Mouse (Mus musculus) embryonic fibroblast, embryonic 13.5 days (primary cell): ENCODE results near the gene Fkbp2. TPM values are rescaled to one million over a fixed set of nuclear protein-coding genes. Genes with fewer than 3 reads are reported as not detected.

Experiments
- H3K27ac ChIP-seq: 2 replicates; pipeline ENCODE4 v1.5.1; 2012; ENCODE audit warnings: low read length, control low read depth, inconsistent platforms; ENCODE audit not compliant: insufficient read depth
- H3K4me1 ChIP-seq: 2 replicates; pipeline ENCODE4 v1.6.1; 2011; ENCODE audit warnings: low read length; ENCODE audit not compliant: control insufficient read depth, insufficient read depth
- H3K4me3 ChIP-seq: 2 replicates; pipeline ENCODE4 v1.5.1; 2011; ENCODE audit warnings: mild to moderate bottlenecking, control low read depth, low read length; ENCODE audit not compliant: insufficient read depth
- CTCF ChIP-seq: IDR thresholded peaks from 2 replicates; pipeline ENCODE4 v1.5.1; 2011; ENCODE audit warnings: mild to moderate bottlenecking, control low read depth, low read length, moderate library complexity, borderline replicate concordance; ENCODE audit not compliant: insufficient read depth
- POLR2A ChIP-seq: IDR thresholded peaks from 2 replicates; pipeline ENCODE4 v1.6.1; 2011; ENCODE audit warnings: low read depth, mild to moderate bottlenecking, control low read depth, low read length, moderate library complexity
- polyA plus RNA-seq: library from polyadenylated mRNA; stranded (reverse); fragments of >200 nt; gene quantifications from 2 replicates; pipeline ENCODE4 v1.2.4, GENCODE M21; 2011; ENCODE audit warnings: low read depth; ENCODE audit not compliant: missing spikeins, insufficient read length

Fkbp2 gene
- polyA plus RNA-seq, 1 experiment = 37.0 TPM

DNA sequence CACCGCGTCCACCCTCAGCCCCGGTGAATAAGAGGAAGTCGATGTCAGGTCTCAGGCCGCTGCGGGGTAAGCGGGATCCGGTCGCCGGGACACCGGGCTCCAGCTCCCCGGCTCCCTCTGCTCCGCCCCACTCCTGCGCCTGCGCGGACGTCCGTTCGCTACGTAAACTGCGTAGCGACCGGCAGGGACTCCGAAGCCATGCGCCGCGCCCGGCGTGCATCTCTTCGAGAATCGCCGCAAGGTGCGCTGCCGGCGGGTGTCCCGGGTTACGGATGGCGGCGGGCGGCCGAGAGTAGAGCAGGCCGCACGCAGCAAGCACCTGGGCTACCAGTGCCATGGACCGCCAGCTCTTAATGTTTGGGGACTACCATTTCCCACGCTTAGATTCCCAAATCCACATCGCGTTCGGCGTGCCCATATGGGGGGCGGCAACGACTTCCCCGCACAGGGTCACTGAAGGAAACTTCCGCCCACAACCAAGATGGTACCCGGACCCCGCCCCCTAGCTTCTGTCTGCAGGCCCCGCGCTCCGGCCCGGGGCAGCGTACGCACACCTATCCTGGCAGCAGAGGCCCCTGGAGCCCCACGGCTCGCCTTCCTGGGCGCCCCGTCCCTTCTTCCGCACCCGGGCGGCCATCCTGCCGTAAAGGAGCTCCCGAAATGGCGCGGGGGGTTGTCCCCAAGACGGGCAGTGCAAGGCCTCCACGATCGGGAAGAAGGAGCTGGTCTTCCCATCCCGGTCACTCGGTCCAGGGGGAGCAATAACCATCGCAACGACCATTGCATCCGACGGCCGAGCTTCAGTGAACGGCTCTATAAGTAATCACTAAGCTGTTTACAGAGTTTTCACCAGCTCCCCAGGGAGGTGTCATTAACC, 38.7 kb downstream of the Fkbp2 start, which contains the start of gene Bad:
Gene Bad, plus strand, starts transcription at position 490 of the 877 bp plus-strand sequence.
- H3K4me3 ChIP-seq = peak within 1 kb of the TSS; percentile 70
- H3K27ac ChIP-seq = peak within 1 kb of the TSS; percentile 83
- no peak for TF ChIP-seq CTCF
- peak; percentile 62 for TF ChIP-seq POLR2A
- H3K4me1 ChIP-seq = peaks cover 5% of the 10 kb centered on the region; the same call in 1 of the 2 replicates

DNA sequence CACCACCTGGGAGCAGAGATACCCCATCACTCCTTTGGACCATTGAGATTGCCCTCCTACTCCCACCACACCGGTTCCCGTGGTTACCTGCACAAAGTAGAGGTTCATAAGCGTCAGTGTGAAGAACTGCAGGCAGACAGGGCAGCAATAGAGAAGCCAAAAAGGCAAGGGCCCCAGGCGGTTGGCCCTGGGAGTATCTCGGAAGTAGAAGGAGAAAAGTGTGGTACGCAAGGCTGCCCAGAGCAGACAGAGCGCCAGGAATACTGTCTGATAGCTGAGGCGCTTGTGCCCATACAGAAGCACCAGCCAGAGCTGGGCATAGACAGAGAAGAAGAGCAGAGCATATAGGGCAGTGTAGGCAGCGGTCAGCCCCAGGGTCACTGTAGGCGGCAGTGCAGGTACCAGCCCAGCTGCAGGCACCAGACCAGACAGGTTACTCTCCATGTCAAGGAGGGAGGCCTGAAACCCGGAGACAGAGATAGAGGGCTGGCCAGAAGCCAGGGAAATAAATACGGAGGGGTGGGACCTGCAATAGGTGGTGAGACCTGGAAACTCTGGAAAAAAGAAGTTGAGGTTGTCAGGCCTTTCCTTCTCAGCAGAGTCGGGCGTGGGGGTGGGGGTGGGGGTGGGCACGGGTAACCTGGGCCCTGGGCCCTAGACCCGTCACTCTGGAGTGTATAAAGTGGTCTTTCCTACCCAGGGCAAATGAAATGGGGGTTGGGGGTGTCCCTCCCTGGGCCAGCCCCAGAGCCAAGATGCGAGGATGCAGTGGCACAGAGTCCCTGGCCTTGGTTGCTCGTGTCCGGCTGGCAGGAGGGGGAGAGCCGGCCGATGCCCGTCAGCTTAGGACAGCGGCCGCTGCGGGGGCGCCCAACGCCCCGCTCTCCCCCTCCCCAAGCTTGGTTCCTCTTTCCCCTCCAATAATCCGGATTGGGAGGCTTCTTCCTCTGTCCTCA, 39.6 kb downstream of the Fkbp2 start:
- Histone ChIP-seq H3K4me1 (peaks cover 5% of the 10 kb centered on the region; the same call in 1 of the 2 replicates), H3K4me3 (peak overlapping the region; percentile 70), H3K27ac (no peak overlapping the region)
- TF ChIP-seq CTCF = no peak
- no peak for TF ChIP-seq POLR2A

DNA sequence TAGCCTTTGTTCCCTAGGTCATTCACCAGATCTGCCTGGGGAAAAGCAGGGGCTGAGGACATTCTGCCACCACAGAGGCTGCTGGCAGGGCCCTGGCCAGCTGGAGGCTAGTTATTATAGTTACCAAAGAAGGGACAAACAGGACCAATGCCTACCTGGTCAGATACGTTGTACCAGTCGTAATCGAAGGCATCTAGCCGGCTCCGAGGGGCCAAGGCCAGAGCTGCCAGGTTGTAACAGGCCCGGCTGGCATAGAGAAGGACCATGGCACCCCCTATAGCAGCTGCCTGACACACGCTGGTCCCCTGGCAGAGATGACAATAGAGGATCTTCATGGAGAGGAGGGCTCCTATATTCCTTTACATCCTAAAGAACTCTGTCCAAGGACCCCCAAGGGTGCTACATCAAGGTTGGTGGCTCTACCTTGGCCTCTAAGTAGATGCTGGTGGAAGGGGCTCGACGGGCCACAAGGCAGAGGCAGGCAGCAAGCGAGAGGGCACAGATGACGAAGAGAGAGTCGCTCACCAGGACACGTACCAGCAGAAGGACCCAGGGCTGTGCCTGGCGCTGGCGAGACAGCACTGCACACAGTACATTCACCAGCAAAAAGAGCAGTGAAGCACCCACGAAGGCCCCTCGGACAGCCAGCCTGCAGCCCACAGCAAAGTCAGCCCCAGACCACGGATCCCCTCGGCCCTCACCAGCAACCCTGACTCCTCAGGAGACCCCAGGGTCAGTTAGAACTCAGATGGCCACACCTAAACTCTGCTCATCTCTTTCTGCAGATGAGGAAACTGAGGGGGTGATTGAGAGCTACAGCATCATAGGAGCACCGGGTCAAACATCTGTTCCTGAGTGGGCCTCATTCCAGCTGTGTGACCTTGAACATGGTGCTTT, 40.9 kb downstream of the Fkbp2 start:
- Histone ChIP-seq H3K4me3 (no peak overlapping the region), H3K4me1 (peaks cover 5% of the 10 kb centered on the region; the same call in 1 of the 2 replicates), H3K27ac (no peak overlapping the region)
- TF ChIP-seq CTCF = no peak
- no peak for TF ChIP-seq POLR2A

DNA sequence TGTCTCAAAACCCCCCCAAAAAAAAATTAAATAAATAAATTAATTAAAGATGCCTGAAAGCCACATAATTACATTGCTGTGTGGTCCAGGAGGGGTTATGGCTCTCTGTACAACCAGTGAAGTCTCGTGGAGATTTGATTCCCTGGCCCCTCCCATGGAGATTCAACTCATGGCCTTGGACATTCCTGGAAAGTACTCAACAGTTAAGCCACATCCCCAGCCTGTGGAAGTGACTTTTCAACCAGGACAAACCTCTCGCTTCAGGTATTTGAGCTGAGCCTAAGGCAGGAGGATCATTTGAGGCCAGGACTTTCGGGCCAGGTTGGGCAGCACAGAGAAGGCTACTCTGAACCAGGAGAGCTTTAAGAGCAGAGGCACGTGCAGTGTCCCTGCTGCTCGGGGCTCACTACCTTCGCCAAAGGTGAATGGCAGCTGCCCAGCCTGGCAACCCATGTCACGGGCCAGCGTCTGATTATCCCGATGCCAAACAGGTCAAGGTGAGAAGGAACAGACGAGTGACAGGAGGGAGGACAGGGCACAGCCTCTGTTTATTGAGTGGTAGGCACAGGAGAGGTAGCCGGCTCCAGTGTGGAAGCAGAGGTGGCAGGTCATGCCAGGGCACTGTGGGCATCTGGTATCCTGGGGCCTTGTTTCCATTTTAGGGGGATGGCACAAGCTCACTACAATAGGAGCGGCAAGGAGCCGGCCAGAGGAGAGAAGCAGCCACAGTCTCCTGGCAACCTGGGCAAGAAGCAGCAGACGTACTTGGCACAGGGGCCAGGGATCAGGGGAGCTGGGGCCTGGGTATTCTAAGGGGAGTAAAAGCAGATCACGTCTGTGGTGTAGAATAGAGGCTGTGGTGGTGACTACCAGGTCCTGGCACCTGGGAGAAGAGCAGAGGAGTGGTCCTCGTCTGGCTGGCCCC, 42.5 kb downstream of the Fkbp2 start:
- no peak overlapping the region for H3K27ac ChIP-seq
- no peak for TF ChIP-seq CTCF
- 0 out of 2 replicates have a peak, but pooled peaks have one; percentile 13 for TF ChIP-seq POLR2A
- peaks cover 5% of the 10 kb centered on the region; the same call in 1 of the 2 replicates for H3K4me1 ChIP-seq
- H3K4me3 ChIP-seq = no peak overlapping the region

GRCm38 (mm10) chr19:6936299-6936698, 44.0 kb downstream of the Fkbp2 start:
- no peak for TF ChIP-seq POLR2A
- no peak for TF ChIP-seq CTCF
- H3K4me1 ChIP-seq = peaks cover 5% of the 10 kb centered on the region; the same call in 1 of the 2 replicates
- no peak overlapping the region for H3K4me3 ChIP-seq
- no peak overlapping the region for H3K27ac ChIP-seq

DNA sequence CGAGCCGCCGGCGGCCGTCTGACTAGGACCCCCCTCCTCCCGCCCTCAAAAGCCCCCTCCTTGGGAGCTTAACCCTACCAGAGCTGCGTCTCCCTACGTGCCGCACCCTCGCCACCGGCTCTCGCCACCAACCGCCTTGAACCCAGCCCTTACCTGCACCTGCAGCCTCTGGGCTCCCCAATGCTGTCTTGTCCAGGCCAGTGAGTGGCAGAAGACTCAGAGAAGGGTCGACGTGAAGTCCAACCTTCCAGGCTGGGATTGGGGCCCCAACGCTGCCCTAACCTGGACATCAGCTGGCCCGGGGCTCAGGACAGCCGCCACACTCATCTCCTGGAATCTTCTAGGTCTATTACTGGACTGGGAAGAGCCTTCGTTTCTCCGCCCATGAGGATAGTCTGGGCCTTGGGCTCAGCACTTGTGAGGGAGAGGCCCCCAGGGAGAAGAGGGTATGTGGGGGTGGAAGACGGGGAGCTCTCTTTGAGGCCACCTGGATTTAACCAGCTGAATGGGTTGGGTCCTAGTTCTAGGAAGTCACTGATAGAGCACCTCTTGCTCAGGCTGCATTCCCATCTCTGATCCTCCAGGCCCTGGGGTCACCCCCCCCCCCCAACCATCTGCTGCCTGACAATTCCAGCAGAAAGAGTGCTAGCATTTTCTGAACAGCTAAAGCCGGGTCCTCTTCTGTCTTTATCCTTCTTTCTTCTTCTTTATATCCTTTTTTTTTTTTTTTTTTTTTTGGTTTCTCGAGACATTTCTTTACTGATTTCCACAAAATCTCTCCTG, 45.9 kb downstream of the Fkbp2 start, which contains the start of gene Kcnk4:
Gene Kcnk4, minus strand, starts transcription at position 321 of the 783 bp plus-strand sequence.
- H3K4me3 ChIP-seq = peak within 1 kb of the TSS; percentile 20
- no peak within 1 kb of the TSS for H3K27ac ChIP-seq
- no peaks in the 10 kb centered on the region for H3K4me1 ChIP-seq
- TF ChIP-seq CTCF = no peak
- no peak for TF ChIP-seq POLR2A

GRCm38 (mm10) chr19:6933436-6934194, 46.7 kb downstream of the Fkbp2 start:
- TF ChIP-seq CTCF = no peak
- TF ChIP-seq POLR2A = no peak
- no peaks in the 10 kb centered on the region for H3K4me1 ChIP-seq
- no peak overlapping the region for H3K27ac ChIP-seq
- peak overlapping the region; percentile 20 for H3K4me3 ChIP-seq
